Mouse (Mus musculus): ENCODE results near the gene Zfp965. TPM values are rescaled to one million over a fixed set of nuclear protein-coding genes. Genes with fewer than 3 reads are reported as not detected.
"Not testable (repeated sequence)": the region's sequence is repeated elsewhere in the genome, so short reads cannot be mapped to it uniquely, and the experiment has no call there.

The Zfp965 gene
- 0.75 and 0.82 TPM in 2 replicates for polyA plus RNA-seq (2012; rRNA removed)

- H3K4me3 ChIP-seq (ENCODE audit: control insufficient read depth, insufficient read depth, low read length); DNase-seq: not testable (repeated sequence)
- WGBS: no CpG with 5 or more reads among the region's 6 CpGs
Observed at GRCm38 (mm10) chr2:175469685-175470084, at the start of gene Zfp965. TSS of gene Zfp965 (plus strand) at chr2:175469985.

DNA sequence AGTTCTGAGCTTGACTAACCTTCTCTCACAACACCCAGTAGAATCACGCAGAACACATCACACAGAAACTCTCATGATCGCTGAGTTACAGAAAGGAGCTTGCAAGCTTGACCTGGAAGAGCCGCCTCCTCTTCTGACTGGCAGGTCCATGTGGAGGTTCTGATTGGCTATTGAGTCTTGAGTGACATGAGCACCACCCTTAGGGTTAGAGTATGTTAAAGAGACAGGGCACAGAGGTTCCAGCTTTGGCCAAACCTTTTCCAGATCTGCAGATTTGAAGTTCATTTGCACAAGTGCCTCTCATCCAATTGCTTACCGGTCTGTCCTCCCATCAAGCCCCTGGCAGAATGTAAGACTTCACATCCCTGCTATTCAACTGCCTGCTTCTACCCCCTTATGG, 34.1 kb upstream of the Zfp965 start, which contains the start of gene Gm4724:
Gene Gm4724, minus strand, starts transcription at position 101 of the 400 bp plus-strand sequence.
- H3K36me3 ChIP-seq (ENCODE audit: control insufficient read depth, insufficient read depth, low read length); H3K27me3 ChIP-seq (ENCODE audit: control insufficient read depth, insufficient read depth, low read length); H3K4me3 ChIP-seq (ENCODE audit: control insufficient read depth, insufficient read depth, low read length); H3K27ac ChIP-seq (ENCODE audit: control insufficient read depth, insufficient read depth, low read length); DNase-seq; H3K4me1 ChIP-seq (replicated peaks; ENCODE audit: control insufficient read depth, insufficient read depth, low read length): not testable (repeated sequence)
- WGBS: no CpG with 5 or more reads among the region's 4 CpGs

More at GRCm38 (mm10) chr2:175469685-175470084, at the start of gene Zfp965:
- not testable (repeated sequence) for H3K4me1 ChIP-seq (replicated peaks; ENCODE audit: control insufficient read depth, insufficient read depth, low read length); H3K27ac ChIP-seq (ENCODE audit: control insufficient read depth, insufficient read depth, low read length); H3K27me3 ChIP-seq (ENCODE audit: control insufficient read depth, insufficient read depth, low read length); H3K36me3 ChIP-seq (ENCODE audit: control insufficient read depth, insufficient read depth, low read length)

Other genes starting within 250 kb of the Zfp965 start
- gene Gm14440, start 194.9 kb upstream of the Zfp965 start, polyA plus RNA-seq (2012; rRNA removed): not detected in 2 replicates
- gene Gm4631, start 131.8 kb upstream of the Zfp965 start, polyA plus RNA-seq (2012; rRNA removed): 2.7 and 3.0 TPM in 2 replicates
- gene Zfp968, start 97.5 kb upstream of the Zfp965 start, polyA plus RNA-seq (2012; rRNA removed): 0.83 and 1.9 TPM in 2 replicates
- gene Gm4724, start 34.2 kb upstream of the Zfp965 start, polyA plus RNA-seq (2012; rRNA removed): 6.5 and 8.9 TPM in 2 replicates
- not detected in 2 replicates for gene Gm11007, start 174.0 kb downstream of the Zfp965 start, polyA plus RNA-seq (2012; rRNA removed)
- gene Zfp969, start 233.7 kb downstream of the Zfp965 start, polyA plus RNA-seq (2012; rRNA removed): not detected in 2 replicates